Mouse (Mus musculus) heart, embryonic 14.5 days (tissue): Measurements from ENCODE around the gene 5330417C22Rik. TPM values are rescaled to one million over a fixed set of nuclear protein-coding genes. Genes with fewer than 3 reads are reported as not detected.
A peak's percentile ranks its signal among the peaks of the same experiment; 100 is the strongest.

Source experiments
- ATAC-seq: fragments of 200-750 bp; cut with Nextera tagmentation; 2 replicates; pipeline ENCODE4 v1.8.0; 2017; ENCODE audit warnings: low read depth, moderate TSS enrichment; ENCODE audit not compliant: insufficient number of reproducible peaks, insufficient read depth, low FRiP score
- H3K27ac ChIP-seq, 2 experiments: fragments of 200-500 bp in 1 of 2; fragments of 300-500 bp in 1 of 2; sonication (generic) in 1 of 2; replicated peaks in 1 of 2; 2 replicates each; pipeline ENCODE4 v1.5.1; 2012 to 2014; ENCODE audit warnings: low read depth in 2 of 2, low read length in 2 of 2, control low read depth in 1 of 2, mild to moderate bottlenecking in 1 of 2, mixed read lengths in 1 of 2; ENCODE audit not compliant: control insufficient read depth in 1 of 2, insufficient read depth in 1 of 2
- H3K27me3 ChIP-seq: fragments of 300-500 bp; sonication (generic); 2 replicates; pipeline ENCODE4 v1.6.1; 2014; ENCODE audit warnings: mild to moderate bottlenecking, low read length, control low read depth; ENCODE audit not compliant: control insufficient read depth, insufficient read depth
- H3K36me3 ChIP-seq: fragments of 300-500 bp; sonication (generic); 2 replicates; pipeline ENCODE4 v1.6.1; 2014; ENCODE audit warnings: mild to moderate bottlenecking, control low read depth, low read length, mixed read lengths; ENCODE audit not compliant: control insufficient read depth, insufficient read depth
- H3K4me1 ChIP-seq, 2 experiments: fragments of 200-500 bp in 1 of 2; fragments of 300-500 bp in 1 of 2; sonication (generic) in 1 of 2; 2 replicates each; pipeline ENCODE4 v1.6.1; 2012 to 2014; ENCODE audit warnings: low read length in 2 of 2, control low read depth in 1 of 2, mixed read lengths in 1 of 2; ENCODE audit not compliant: control insufficient read depth in 2 of 2, insufficient read depth in 2 of 2
- H3K4me2 ChIP-seq: fragments of 300-500 bp; sonication (generic); 2 replicates; pipeline ENCODE4 v1.6.1; 2014; ENCODE audit warnings: mild to moderate bottlenecking, low read length
- H3K4me3 ChIP-seq, 2 experiments: fragments of 200-500 bp in 1 of 2; fragments of 300-500 bp in 1 of 2; sonication (generic) in 1 of 2; 2 replicates each; pipeline ENCODE4 v1.5.1; 2012 to 2014; ENCODE audit warnings: low read length in 2 of 2, mild to moderate bottlenecking in 2 of 2, control low read depth in 1 of 2, low read depth in 1 of 2, moderate library complexity in 1 of 2; ENCODE audit not compliant: control insufficient read depth in 1 of 2, insufficient read depth in 1 of 2
- H3K9ac ChIP-seq: fragments of 300-500 bp; sonication (generic); 2 replicates; pipeline ENCODE4 v1.6.1; 2014; ENCODE audit warnings: mild to moderate bottlenecking, low read length
- H3K9me3 ChIP-seq: fragments of 300-500 bp; sonication (generic); 2 replicates; pipeline ENCODE4 v1.6.1; 2016; ENCODE audit warnings: low read length, control low read depth; ENCODE audit not compliant: control insufficient read depth
- WGBS: fragments of 180-500 bp; shearing (Covaris S2); extraction: QIAGEN DNeasy Blood & Tissue Kit; methylation state at CpG from one replicate; pipeline ENCODE4 v1.1.7; 2014; 5-methylcytosine and 5-hydroxymethylcytosine counted together
- polyA plus RNA-seq: library from polyadenylated mRNA; unstranded; fragments of >200 nt; fragmentation: Nextera tagmentation; extraction: Ambion mirVana; gene quantifications from 2 replicates; pipeline ENCODE4 v1.2.1, GENCODE M21; 2014

Gene 5330417C22Rik
- polyA plus RNA-seq, 1 experiment from 2014 or later, result 0.80 TPM

GRCm38 (mm10) chr3:108567990-108568877 is 31.9 kb upstream of the 5330417C22Rik start:
- 56% methylated on average over 15 of the region's 15 CpGs for WGBS
- Histone ChIP-seq H3K27ac (no peak overlapping the region), H3K4me3 (no peak overlapping the region), H3K4me1 (peaks cover 4 to 6% of the 10 kb centered on the region in 2 experiments; a peak in 3 of 4 replicates), H3K9ac (no peak overlapping the region), H3K4me2 (no peak overlapping the region), H3K36me3 (no peaks in the 10 kb centered on the region), H3K9me3 (no peaks in the 10 kb centered on the region), H3K27me3 (no peaks in the 10 kb centered on the region)
- no peak for ATAC-seq

GRCm38 (mm10) chr3:108563309-108563708 is 27.0 kb upstream of the 5330417C22Rik start:
- no peak for ATAC-seq
- peak overlapping the region; percentile 89 to 92 for H3K27ac ChIP-seq
- H3K27me3 ChIP-seq, result no peaks in the 10 kb centered on the region
- peak overlapping the region; percentile 93 for H3K4me2 ChIP-seq
- peak overlapping the region; percentile 37 to 88; a peak in 3 of 4 replicates for H3K4me3 ChIP-seq
- H3K4me1 ChIP-seq, result peaks cover 2 to 9% of the 10 kb centered on the region in 2 experiments; a peak in 3 of 4 replicates
- peak overlapping the region; percentile 86 for H3K9ac ChIP-seq
- WGBS, result 7% methylated on average over 4 of the region's 4 CpGs
- no peaks in the 10 kb centered on the region for H3K9me3 ChIP-seq
- H3K36me3 ChIP-seq, result peaks cover 20% of the 10 kb centered on the region

- H3K4me1 ChIP-seq, result peaks cover 2 to 9% of the 10 kb centered on the region in 2 experiments; a peak in 3 of 4 replicates
- H3K4me3 ChIP-seq, result peak overlapping the region; percentile 37 to 88
- peak overlapping the region; percentile 89 to 92 for H3K27ac ChIP-seq
- H3K27me3 ChIP-seq, result no peaks in the 10 kb centered on the region
- H3K4me2 ChIP-seq, result peak overlapping the region; percentile 93
- ATAC-seq, result 0 out of 2 replicates have a peak, but pooled peaks have one; percentile 25
- no peaks in the 10 kb centered on the region for H3K9me3 ChIP-seq
- peak overlapping the region; percentile 86 for H3K9ac ChIP-seq
- peaks cover 25% of the 10 kb centered on the region for H3K36me3 ChIP-seq
- WGBS, result 9% methylated on average over 15 of the region's 15 CpGs
Measured at GRCm38 (mm10) chr3:108562777-108563271, 26.5 kb upstream of the 5330417C22Rik start.

GRCm38 (mm10) chr3:108562133-108562730 is 25.9 kb upstream of the 5330417C22Rik start, which contains the start of gene Tmem167b:
Gene Tmem167b, minus strand, starts transcription at chr3:108562466.
- ATAC-seq, result peak; percentile 92
- WGBS, result under 1% methylated on average over 44 of the region's 45 CpGs

GRCm38 (mm10) chr3:108557888-108558287 is 21.6 kb upstream of the 5330417C22Rik start:
- ATAC-seq, result no peak
- H3K4me1 ChIP-seq, result peaks cover 2 to 12% of the 10 kb centered on the region in 2 experiments; a peak in 3 of 4 replicates
- H3K4me2 ChIP-seq, result no peak overlapping the region
- no peak overlapping the region for H3K4me3 ChIP-seq
- H3K27me3 ChIP-seq, result no peaks in the 10 kb centered on the region
- H3K27ac ChIP-seq, result no peak overlapping the region
- H3K9me3 ChIP-seq, result no peaks in the 10 kb centered on the region
- 87% methylated on average over 4 of the region's 4 CpGs for WGBS
- no peak overlapping the region for H3K9ac ChIP-seq
- peaks cover 37% of the 10 kb centered on the region for H3K36me3 ChIP-seq

More at GRCm38 (mm10) chr3:108562133-108562730, 25.9 kb upstream of the 5330417C22Rik start, which contains the start of gene Tmem167b:
- Histone ChIP-seq H3K4me2 (peak within 1 kb of the TSS; percentile 93), H3K9me3 (no peaks in the 10 kb centered on the region), H3K4me1 (peaks cover 2 to 9% of the 10 kb centered on the region in 2 experiments; a peak in 3 of 4 replicates), H3K27me3 (no peaks in the 10 kb centered on the region), H3K9ac (peak within 1 kb of the TSS; percentile 86), H3K36me3 (peaks cover 31% of the 10 kb centered on the region), H3K27ac (peak within 1 kb of the TSS; percentile 89 to 92), H3K4me3 (peak within 1 kb of the TSS; percentile 86 to 88)

GRCm38 (mm10) chr3:108554587-108555312 is 18.4 kb upstream of the 5330417C22Rik start:
- Histone ChIP-seq H3K36me3 (peaks cover 30% of the 10 kb centered on the region), H3K4me1 (peaks cover 0 to 3% of the 10 kb centered on the region in 2 experiments; a peak in 1 of 4 replicates), H3K9me3 (no peaks in the 10 kb centered on the region), H3K4me2 (peak overlapping the region; percentile 92), H3K27ac (peak overlapping the region; percentile 23 to 86), H3K4me3 (peak overlapping the region; percentile 60 to 93), H3K27me3 (no peaks in the 10 kb centered on the region), H3K9ac (peak overlapping the region; percentile 99)
- peak; percentile 91 for ATAC-seq
- 17% methylated on average over 21 of the region's 22 CpGs for WGBS
